Mouse (Mus musculus) E14TG2a.4 (cell line): Measurements from ENCODE around the gene Sept1.
"Not testable (repeated sequence)": the region's sequence is repeated elsewhere in the genome, so short reads cannot be mapped to it uniquely, and the experiment has no call there.

Experiments
- H3K27me3 ChIP-seq: 2 replicates; pipeline ENCODE4 v1.6.1; 2014; ENCODE audit warnings: low read length, control low read depth; ENCODE audit not compliant: insufficient read depth
- H3K36me3 ChIP-seq: 2 replicates; pipeline ENCODE4 v1.6.1; 2014; ENCODE audit warnings: low read length, control low read depth; ENCODE audit not compliant: insufficient read depth
- H3K4me1 ChIP-seq: replicated peaks from 2 replicates; pipeline ENCODE4 v1.6.1; 2014; ENCODE audit warnings: low read depth, low read length, control low read depth
- H3K4me3 ChIP-seq: replicated peaks from 2 replicates; pipeline ENCODE4 v1.5.1; 2014; ENCODE audit warnings: mild to moderate bottlenecking, low read length
- H3K9me3 ChIP-seq: 2 replicates; pipeline ENCODE4 v1.6.1; 2014; ENCODE audit warnings: low read length, control low read depth
- CTCF ChIP-seq: conservative IDR thresholded peaks from 2 replicates; pipeline ENCODE4 v1.5.1; 2014; ENCODE audit warnings: low read length
- NANOG ChIP-seq: IDR thresholded peaks from 2 replicates; pipeline ENCODE4 v1.6.1; 2014; ENCODE audit warnings: borderline replicate concordance, low read length, mixed read lengths
- POU5F1 ChIP-seq: IDR thresholded peaks from 2 replicates; pipeline ENCODE4 v1.6.1; 2014; ENCODE audit warnings: low read length, borderline replicate concordance

Sept1 gene

GRCm38 (mm10) chr7:127256518-127256917 lies 23.6 kb upstream of the Sept1 start:
- TF ChIP-seq CTCF (no peak), POU5F1 (no peak), NANOG (no peak)
- Histone ChIP-seq H3K4me1 (peaks cover 73% of the 10 kb centered on the region), H3K4me3 (no peak overlapping the region), H3K27me3 (no peaks in the 10 kb centered on the region), H3K9me3 (no peaks in the 10 kb centered on the region), H3K36me3 (peaks cover 52% of the 10 kb centered on the region)

GRCm38 (mm10) chr7:127255965-127256364 lies 23.0 kb upstream of the Sept1 start:
- no peak overlapping the region for H3K4me3 ChIP-seq
- no peak for TF ChIP-seq POU5F1
- no peak for TF ChIP-seq CTCF
- TF ChIP-seq NANOG, result no peak
- H3K4me1 ChIP-seq, result peaks cover 68% of the 10 kb centered on the region
- H3K36me3 ChIP-seq, result peaks cover 56% of the 10 kb centered on the region
- no peaks in the 10 kb centered on the region for H3K27me3 ChIP-seq
- no peaks in the 10 kb centered on the region for H3K9me3 ChIP-seq

- TF ChIP-seq CTCF, result no peak
- no peak for TF ChIP-seq NANOG
- TF ChIP-seq POU5F1, result no peak
- Histone ChIP-seq H3K4me1 (peaks cover 69% of the 10 kb centered on the region), H3K27me3 (no peaks in the 10 kb centered on the region), H3K9me3 (no peaks in the 10 kb centered on the region), H3K36me3 (peaks cover 62% of the 10 kb centered on the region), H3K4me3 (peak overlapping the region; percentile 88)
Measured at GRCm38 (mm10) chr7:127255008-127255407, 22.1 kb upstream of the Sept1 start.

- Histone ChIP-seq H3K36me3 (peaks cover 68% of the 10 kb centered on the region), H3K4me3 (peak overlapping the region; percentile 88), H3K9me3 (no peaks in the 10 kb centered on the region), H3K4me1 (peaks cover 72% of the 10 kb centered on the region), H3K27me3 (no peaks in the 10 kb centered on the region)
- TF ChIP-seq POU5F1 (no peak), NANOG (no peak), CTCF (no peak)
Measured at GRCm38 (mm10) chr7:127253821-127254769, 21.2 kb upstream of the Sept1 start.

- Histone ChIP-seq H3K4me1 (peaks cover 65% of the 10 kb centered on the region), H3K36me3 (peaks cover 67% of the 10 kb centered on the region), H3K9me3 (no peaks in the 10 kb centered on the region), H3K4me3 (peak overlapping the region; percentile 88), H3K27me3 (no peaks in the 10 kb centered on the region)
- TF ChIP-seq POU5F1 (no peak), NANOG (no peak), CTCF (no peak)
Measured at GRCm38 (mm10) chr7:127253341-127253740, 20.4 kb upstream of the Sept1 start.

GRCm38 (mm10) chr7:127252414-127252813 lies 19.5 kb upstream of the Sept1 start:
- TF ChIP-seq CTCF (peak; percentile 70), NANOG (no peak)
- Histone ChIP-seq H3K27me3 (no peaks in the 10 kb centered on the region), H3K36me3 (peaks cover 67% of the 10 kb centered on the region)

GRCm38 (mm10) chr7:127250511-127250910 lies 17.6 kb upstream of the Sept1 start:
- H3K27me3 ChIP-seq, H3K4me3 ChIP-seq, H3K9me3 ChIP-seq: not testable (repeated sequence)
- Histone ChIP-seq H3K36me3 (peaks cover 67% of the 10 kb centered on the region), H3K4me1 (peaks cover 44% of the 10 kb centered on the region)

More at GRCm38 (mm10) chr7:127252414-127252813, 19.5 kb upstream of the Sept1 start:
- no peak overlapping the region for H3K4me3 ChIP-seq
- H3K9me3 ChIP-seq, result no peaks in the 10 kb centered on the region
- H3K4me1 ChIP-seq, result peaks cover 56% of the 10 kb centered on the region

GRCm38 (mm10) chr7:127244658-127245510 lies 12.0 kb upstream of the Sept1 start:
- no peaks in the 10 kb centered on the region for H3K27me3 ChIP-seq
- TF ChIP-seq POU5F1 (no peak), NANOG (no peak), CTCF (no peak)
- peaks cover 46% of the 10 kb centered on the region for H3K36me3 ChIP-seq
- peaks cover 29% of the 10 kb centered on the region for H3K9me3 ChIP-seq
- H3K4me3 ChIP-seq, result peak overlapping the region; percentile 89
- H3K4me1 ChIP-seq, result peaks cover 26% of the 10 kb centered on the region
